Mouse (Mus musculus) 3T3-L1 (cell line): ENCODE measurements around the gene Fuom.

ENCODE experiments used
- DNase-seq: peaks from one replicate; pipeline ENCODE4 v3.0.0-alpha.2; 2015; ENCODE audit warnings: low read depth, low spot score

Gene Fuom

GRCm38 (mm10) chr7:140057413-140058407, 44.5 kb downstream of the Fuom start:
- DNase-seq, result peak; percentile 34

GRCm38 (mm10) chr7:140054124-140054523, 48.1 kb downstream of the Fuom start:
- DNase-seq, result no peak

- no peak for DNase-seq
These were observed 53.0 kb downstream of the Fuom start for GRCm38 (mm10) chr7:140049115-140049689.

- DNase-seq, result no peak
These were observed 53.7 kb downstream of the Fuom start, which contains the start of gene Msx3 for GRCm38 (mm10) chr7:140048361-140049114. TSS of gene Msx3 (minus strand) at chr7:140049089.

- DNase-seq, result no peak
These were observed 54.4 kb downstream of the Fuom start for GRCm38 (mm10) chr7:140047811-140048311.
